Mouse (Mus musculus) liver, adult 2 months (tissue): ENCODE measurements around the gene Insig1.

ENCODE experiments used
- CTCF ChIP-seq: fragments of 200-500 bp; IDR thresholded peaks from 2 replicates; pipeline ENCODE4 v1.5.1; 2011; ENCODE audit warnings: low read depth, low read length, control low read depth
- POLR2A ChIP-seq: fragments of 200-500 bp; IDR thresholded peaks from 2 replicates; pipeline ENCODE4 v1.6.1; 2011; ENCODE audit warnings: low read length, control low read depth; ENCODE audit not compliant: insufficient read depth; ENCODE audit errors: extremely low read depth

DNA sequence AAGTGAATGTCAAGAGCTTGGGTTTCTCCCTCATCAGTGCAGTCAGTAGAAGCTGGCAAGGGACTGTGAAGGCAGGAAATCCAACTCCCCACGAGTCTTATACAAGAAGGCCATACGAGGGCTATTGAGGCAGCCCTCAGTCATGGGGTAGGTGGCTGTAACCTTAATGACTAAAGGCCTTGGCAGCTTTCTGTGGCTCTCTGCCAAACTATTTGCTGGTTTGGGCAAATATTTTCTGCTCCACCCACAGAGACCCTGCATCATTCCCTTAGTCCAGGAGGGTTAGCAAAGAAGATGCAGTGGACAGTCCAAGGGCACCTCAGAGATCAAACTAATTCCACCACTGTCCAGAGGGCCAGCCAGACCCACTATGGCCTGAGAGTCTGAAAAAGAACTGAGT is 39.7 kb downstream of the Insig1 start:
- TF ChIP-seq POLR2A (no peak), CTCF (no peak)
